Mouse (Mus musculus): ENCODE measurements at regions not wholly inside any gene's neighbourhood (a gene's known extent, or its start where the extent isn't known, plus 50 kb on each side); places are given as distances from the start of the nearest gene placed in this dataset.

DNA sequence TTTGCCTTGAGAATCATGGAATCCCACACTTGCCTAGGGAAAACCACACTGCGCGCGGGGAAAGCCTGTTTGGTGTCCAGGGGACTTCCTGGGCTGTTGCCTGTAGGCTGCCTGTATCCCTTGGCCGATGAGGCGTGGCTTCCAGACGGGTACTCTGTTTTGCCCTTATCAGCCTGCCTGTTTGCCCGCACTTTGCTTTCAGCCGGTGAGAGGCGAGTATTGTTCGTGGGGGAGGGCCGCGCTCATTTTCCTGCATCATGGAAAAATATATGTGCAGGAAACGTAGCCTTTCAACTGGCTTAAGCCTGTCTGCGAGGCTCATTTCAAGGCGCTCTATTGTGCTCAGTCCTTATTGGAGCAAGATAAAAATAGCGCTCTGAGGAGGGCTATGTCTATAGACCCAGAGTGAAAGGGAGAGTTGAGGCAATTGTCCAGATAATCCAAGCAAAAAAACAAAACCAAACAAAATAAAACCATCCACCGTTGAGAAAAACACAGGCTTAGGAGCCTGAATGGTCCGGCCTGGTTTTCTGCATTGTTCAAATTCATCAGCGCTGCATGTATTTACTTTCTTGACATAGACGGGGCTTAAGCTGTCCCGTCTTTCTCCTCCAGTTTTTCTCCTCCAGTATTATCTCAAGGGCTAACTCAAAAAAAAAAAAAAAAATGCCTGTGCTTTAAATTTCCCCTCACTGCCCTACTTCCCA lies 67.9 kb downstream of the Klf5 start:
- Histone ChIP-seq H3K4me2 (ENCODE audit: low read depth, low read length) (peak overlapping the region; percentile 45), H3K9ac (replicated peaks; ENCODE audit: low read depth, low read length) (no peak overlapping the region), H3K27ac (ENCODE audit: low read depth) (no peak overlapping the region), H3K4me3 (ENCODE audit: low read depth, low read length) (peak overlapping the region; percentile 21; the same call in 1 of the 2 replicates), H3K36me3 (replicated peaks; ENCODE audit: control insufficient read depth, insufficient read depth, low read length) (no peaks in the 10 kb centered on the region), H3K27me3 (ENCODE audit: control insufficient read depth, insufficient read depth, low read length) (no peaks in the 10 kb centered on the region), H3K4me1 (ENCODE audit: control insufficient read depth, insufficient read depth) (no peaks in the 10 kb centered on the region), H3K9me3 (replicated peaks; ENCODE audit: control insufficient read depth, low read length) (no peaks in the 10 kb centered on the region)
- TF ChIP-seq CTCF (IDR thresholded peaks at IDR 0.05; ENCODE audit: low read depth) (no peak), EP300 (IDR thresholded peaks at IDR 0.05; ENCODE audit: low read depth) (no peak)
- ATAC-seq (ENCODE audit: insufficient read depth, low read depth) (peak; percentile 77), DNase-seq (ENCODE audit: low spot score) (peak; percentile 13)
- 32% methylated on average over 21 of the region's 21 CpGs for WGBS

DNA sequence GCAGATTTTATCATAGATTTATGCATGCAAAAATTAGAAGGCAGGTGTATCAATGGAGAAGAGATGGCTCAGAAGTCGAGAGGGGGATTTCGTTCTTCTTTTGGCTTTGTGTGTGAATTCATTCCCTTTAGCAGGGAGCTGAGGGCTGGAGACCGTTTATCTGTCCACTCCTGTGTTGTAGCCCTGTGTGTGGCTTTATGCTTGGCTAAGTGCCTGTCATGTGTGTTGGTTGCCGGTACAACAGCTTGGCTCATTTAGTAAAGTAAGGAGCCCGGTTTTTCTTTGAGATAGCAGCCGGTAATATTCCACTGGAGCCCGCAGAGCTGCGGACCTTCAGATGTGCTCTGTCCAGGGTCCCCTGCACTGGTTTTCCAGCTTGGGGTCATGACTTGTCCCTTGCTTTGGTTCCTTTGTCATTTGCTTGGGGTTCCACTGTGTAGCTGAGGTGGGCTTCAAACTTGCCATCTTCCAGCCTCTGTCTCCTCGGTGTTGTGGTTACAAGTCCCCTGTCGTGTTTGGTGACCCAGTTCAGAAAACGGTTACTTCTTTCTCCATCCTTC lies 68.6 kb downstream of the Klf5 start:
- H3K27me3 ChIP-seq (ENCODE audit: control insufficient read depth, insufficient read depth, low read length) = no peaks in the 10 kb centered on the region
- no peak overlapping the region for H3K4me3 ChIP-seq (ENCODE audit: low read depth, low read length)
- H3K36me3 ChIP-seq (replicated peaks; ENCODE audit: control insufficient read depth, insufficient read depth, low read length) = no peaks in the 10 kb centered on the region
- DNase-seq (ENCODE audit: low spot score) (no peak), ATAC-seq (ENCODE audit: insufficient read depth, low read depth) (no peak)
- WGBS = 50% methylated on average over 11 of the region's 11 CpGs
- H3K9me3 ChIP-seq (replicated peaks; ENCODE audit: control insufficient read depth, low read length) = no peaks in the 10 kb centered on the region
- no peak for TF ChIP-seq EP300 (IDR thresholded peaks at IDR 0.05; ENCODE audit: low read depth)
- TF ChIP-seq CTCF (IDR thresholded peaks at IDR 0.05; ENCODE audit: low read depth) = no peak
- no peak overlapping the region for H3K27ac ChIP-seq (ENCODE audit: low read depth)
- H3K4me2 ChIP-seq (ENCODE audit: low read depth, low read length) = peak overlapping the region; percentile 45
- no peaks in the 10 kb centered on the region for H3K4me1 ChIP-seq (ENCODE audit: control insufficient read depth, insufficient read depth)
- H3K9ac ChIP-seq (replicated peaks; ENCODE audit: low read depth, low read length) = no peak overlapping the region

DNA sequence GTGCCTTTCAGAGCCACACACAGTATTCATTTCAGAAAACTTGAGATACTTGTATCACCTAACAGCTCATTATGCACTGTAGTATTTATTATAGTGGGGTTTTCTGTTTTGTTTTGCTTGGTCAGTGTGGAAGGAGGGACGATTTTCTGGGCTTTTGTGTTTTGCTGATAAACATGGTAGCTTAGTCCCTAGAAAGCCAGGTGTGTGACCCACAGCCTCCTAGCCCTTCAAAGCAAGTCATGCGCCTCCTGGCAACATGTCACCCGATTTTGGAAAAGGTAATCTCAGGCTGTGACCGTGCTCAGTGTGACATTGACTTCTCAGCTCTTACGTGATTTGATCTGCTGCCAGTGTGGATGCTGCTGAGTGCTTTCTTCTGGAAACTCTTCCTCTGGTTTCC lies 70.9 kb downstream of the Klf5 start:
- Histone ChIP-seq H3K4me2 (ENCODE audit: low read depth, low read length) (no peak overlapping the region), H3K27ac (ENCODE audit: low read depth) (no peak overlapping the region), H3K4me1 (ENCODE audit: control insufficient read depth, insufficient read depth) (no peaks in the 10 kb centered on the region), H3K9ac (replicated peaks; ENCODE audit: low read depth, low read length) (no peak overlapping the region), H3K36me3 (replicated peaks; ENCODE audit: control insufficient read depth, insufficient read depth, low read length) (no peaks in the 10 kb centered on the region), H3K9me3 (replicated peaks; ENCODE audit: control insufficient read depth, low read length) (no peaks in the 10 kb centered on the region), H3K27me3 (ENCODE audit: control insufficient read depth, insufficient read depth, low read length) (no peaks in the 10 kb centered on the region), H3K4me3 (ENCODE audit: low read depth, low read length) (no peak overlapping the region)
- ATAC-seq (ENCODE audit: insufficient read depth, low read depth) (no peak), DNase-seq (ENCODE audit: low spot score) (no peak)
- TF ChIP-seq EP300 (IDR thresholded peaks at IDR 0.05; ENCODE audit: low read depth) = no peak
- TF ChIP-seq CTCF (IDR thresholded peaks at IDR 0.05; ENCODE audit: low read depth) = no peak
- 67% methylated on average over 5 of the region's 5 CpGs for WGBS

DNA sequence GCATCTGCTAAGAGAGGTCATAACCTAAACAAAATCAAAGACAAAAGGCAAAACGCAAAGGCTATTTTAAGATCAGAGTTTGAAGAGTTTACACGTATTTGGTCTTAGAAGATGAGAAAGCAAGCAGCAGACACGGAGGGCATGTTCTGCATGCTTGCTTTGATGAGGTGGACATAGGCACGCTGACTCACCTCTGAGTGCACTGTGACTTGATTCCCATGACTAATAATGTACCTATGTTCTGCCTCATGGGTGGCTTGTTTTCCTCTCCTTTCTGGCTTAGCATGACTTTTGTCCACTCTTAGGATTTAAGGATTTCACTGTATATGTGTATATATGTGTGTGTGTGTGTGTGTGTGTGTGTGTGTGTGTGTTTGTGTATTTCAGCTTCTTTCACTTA lies 75.2 kb downstream of the Klf5 start:
- H3K9ac ChIP-seq (replicated peaks; ENCODE audit: low read depth, low read length) = no peak overlapping the region
- no peak for DNase-seq (ENCODE audit: low spot score)
- H3K27me3 ChIP-seq (ENCODE audit: control insufficient read depth, insufficient read depth, low read length) = no peaks in the 10 kb centered on the region
- no peak for TF ChIP-seq CTCF (IDR thresholded peaks at IDR 0.05; ENCODE audit: low read depth)
- no peak for TF ChIP-seq EP300 (IDR thresholded peaks at IDR 0.05; ENCODE audit: low read depth)
- no peak for ATAC-seq (ENCODE audit: insufficient read depth, low read depth)
- H3K9me3 ChIP-seq (replicated peaks; ENCODE audit: control insufficient read depth, low read length) = no peaks in the 10 kb centered on the region
- H3K4me1 ChIP-seq (ENCODE audit: control insufficient read depth, insufficient read depth) = no peaks in the 10 kb centered on the region
- no peaks in the 10 kb centered on the region for H3K36me3 ChIP-seq (replicated peaks; ENCODE audit: control insufficient read depth, insufficient read depth, low read length)
- 52% methylated on average over 4 of the region's 4 CpGs for WGBS
- H3K4me2 ChIP-seq (ENCODE audit: low read depth, low read length) = no peak overlapping the region
- no peak overlapping the region for H3K27ac ChIP-seq (ENCODE audit: low read depth)
- H3K4me3 ChIP-seq (ENCODE audit: low read depth, low read length) = no peak overlapping the region

DNA sequence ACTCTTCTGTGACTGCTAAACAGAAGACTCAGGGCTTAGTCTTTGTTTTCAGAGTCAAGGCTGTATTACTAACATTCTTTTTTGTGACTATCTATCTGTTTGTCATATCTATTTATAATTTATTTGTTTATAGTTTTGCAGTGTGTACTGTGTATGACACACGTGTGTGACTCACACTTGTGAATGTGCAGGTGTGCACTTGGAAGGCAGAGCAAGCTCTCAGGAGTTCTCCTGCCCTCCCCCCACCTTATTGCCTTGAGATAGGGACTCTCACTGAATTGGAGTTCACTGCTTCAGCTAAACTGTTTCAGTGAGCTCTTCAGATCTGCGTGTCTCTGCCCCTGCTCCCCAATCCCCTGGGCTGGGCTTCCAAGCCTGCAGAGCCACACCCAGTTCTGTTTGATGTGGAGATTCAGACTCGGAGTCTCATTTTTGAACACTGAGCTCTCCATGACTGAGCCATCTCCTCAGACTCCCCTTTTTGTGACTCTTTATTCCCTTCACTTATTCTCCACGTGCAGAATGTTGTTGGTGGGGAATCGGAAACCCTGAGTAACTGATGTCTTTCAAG lies 76.6 kb downstream of the Klf5 start:
- TF ChIP-seq CTCF (IDR thresholded peaks at IDR 0.05; ENCODE audit: low read depth) (no peak), EP300 (IDR thresholded peaks at IDR 0.05; ENCODE audit: low read depth) (no peak)
- H3K9ac ChIP-seq (replicated peaks; ENCODE audit: low read depth, low read length) = no peak overlapping the region

More for the DNA sequence above, 76.6 kb downstream of the Klf5 start:
- Histone ChIP-seq H3K36me3 (replicated peaks; ENCODE audit: control insufficient read depth, insufficient read depth, low read length) (no peaks in the 10 kb centered on the region), H3K9me3 (replicated peaks; ENCODE audit: control insufficient read depth, low read length) (no peaks in the 10 kb centered on the region), H3K27ac (ENCODE audit: low read depth) (no peak overlapping the region), H3K4me3 (ENCODE audit: low read depth, low read length) (no peak overlapping the region), H3K4me2 (ENCODE audit: low read depth, low read length) (no peak overlapping the region), H3K4me1 (ENCODE audit: control insufficient read depth, insufficient read depth) (no peaks in the 10 kb centered on the region), H3K27me3 (ENCODE audit: control insufficient read depth, insufficient read depth, low read length) (no peaks in the 10 kb centered on the region)
- ATAC-seq (ENCODE audit: insufficient read depth, low read depth) (no peak), DNase-seq (ENCODE audit: low spot score) (no peak)
- 54% methylated on average over 5 of the region's 5 CpGs for WGBS

Data from heart, postnatal 0 days (tissue).